Mouse (Mus musculus): ENCODE results near the gene Cfap43. TPM values are rescaled to one million over a fixed set of nuclear protein-coding genes. Genes with fewer than 3 reads are reported as not detected.

Cfap43 gene
- polyA plus RNA-seq, 1 experiment from 2014 or later, result 3.6 TPM

DNA sequence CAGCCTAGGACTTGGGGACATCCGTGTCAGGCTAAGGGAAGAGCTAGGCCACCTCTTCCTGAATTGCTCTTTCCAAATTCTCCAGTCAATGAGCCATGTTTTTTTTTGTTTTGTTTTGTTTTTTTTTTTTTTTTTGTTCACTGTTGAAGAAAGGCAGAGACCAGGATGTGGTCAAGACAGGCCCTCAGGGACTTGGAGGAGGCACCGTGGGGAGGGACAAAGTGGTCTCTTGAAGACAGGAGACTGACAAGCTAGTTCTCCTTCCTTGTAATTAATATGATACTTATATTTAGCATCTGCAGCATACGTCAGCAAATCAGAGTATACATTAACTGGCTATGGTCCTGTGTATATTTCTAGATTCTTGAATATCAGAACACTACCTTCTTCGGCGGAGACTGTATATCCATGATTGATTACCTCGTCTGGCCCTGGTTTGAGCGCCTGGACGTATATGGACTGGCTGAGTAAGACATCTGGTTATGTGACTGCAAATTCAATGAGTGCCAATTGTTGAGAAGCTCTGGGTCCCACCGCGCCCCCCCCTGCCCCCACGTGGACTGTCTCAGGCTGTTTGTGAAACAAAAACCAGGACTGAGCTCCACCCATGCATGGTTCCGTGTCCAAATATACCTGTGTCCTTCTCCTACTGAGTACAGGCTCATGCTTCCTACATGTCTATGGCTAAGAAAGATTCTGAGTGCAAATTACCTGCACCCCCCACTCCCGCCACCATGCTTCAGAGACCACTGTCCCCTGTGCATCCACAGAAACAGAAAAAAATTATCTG, 34.6 kb downstream of the Cfap43 start:
- Histone ChIP-seq H3K36me3 (no peaks in the 10 kb centered on the region), H3K4me2 (replicated peaks) (no peak overlapping the region), H3K27me3 (no peaks in the 10 kb centered on the region; the same call in 1 of the 2 replicates), H3K27ac (replicated peaks) (no peak overlapping the region), H3K4me3 (replicated peaks) (no peak overlapping the region), H3K4me1 (0 out of 2 replicates have a peak, but pooled peaks cover 6% of the 10 kb centered on the region), H3K9ac (no peak overlapping the region), H3K9me3 (replicated peaks) (no peaks in the 10 kb centered on the region)
- ATAC-seq (ENCODE audit: insufficient number of reproducible peaks, low FRiP score, low TSS enrichment, low read depth), result no peak
- 65% methylated on average over 13 of the region's 13 CpGs for WGBS

DNA sequence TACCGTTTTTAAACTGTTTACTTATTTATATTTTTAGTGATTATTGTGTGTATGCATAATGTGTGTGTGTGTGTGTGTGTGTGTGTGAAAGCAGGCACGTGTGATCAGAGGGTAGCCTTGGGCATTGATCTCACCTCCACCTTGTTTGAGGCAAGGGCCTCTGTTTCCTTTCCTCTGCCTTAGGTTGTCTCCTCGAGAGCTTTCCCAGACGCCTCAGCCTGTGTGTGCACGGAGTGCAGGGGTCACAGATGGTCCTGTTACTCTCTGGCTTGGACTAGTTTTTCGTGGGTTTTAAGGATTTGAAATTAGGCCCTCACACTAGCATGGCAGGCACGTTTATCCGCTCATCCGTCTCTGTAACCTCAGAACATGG, 36.2 kb downstream of the Cfap43 start:
- Histone ChIP-seq H3K9ac (no peak overlapping the region), H3K4me2 (replicated peaks) (no peak overlapping the region), H3K4me3 (replicated peaks) (no peak overlapping the region), H3K27ac (replicated peaks) (no peak overlapping the region), H3K27me3 (no peaks in the 10 kb centered on the region; the same call in 1 of the 2 replicates), H3K36me3 (no peaks in the 10 kb centered on the region), H3K9me3 (replicated peaks) (no peaks in the 10 kb centered on the region), H3K4me1 (0 out of 2 replicates have a peak, but pooled peaks cover 6% of the 10 kb centered on the region)
- ATAC-seq (ENCODE audit: insufficient number of reproducible peaks, low FRiP score, low TSS enrichment, low read depth), result 0 out of 2 replicates have a peak, but pooled peaks have one; percentile 21
- 42% methylated on average over 9 of the region's 9 CpGs for WGBS

DNA sequence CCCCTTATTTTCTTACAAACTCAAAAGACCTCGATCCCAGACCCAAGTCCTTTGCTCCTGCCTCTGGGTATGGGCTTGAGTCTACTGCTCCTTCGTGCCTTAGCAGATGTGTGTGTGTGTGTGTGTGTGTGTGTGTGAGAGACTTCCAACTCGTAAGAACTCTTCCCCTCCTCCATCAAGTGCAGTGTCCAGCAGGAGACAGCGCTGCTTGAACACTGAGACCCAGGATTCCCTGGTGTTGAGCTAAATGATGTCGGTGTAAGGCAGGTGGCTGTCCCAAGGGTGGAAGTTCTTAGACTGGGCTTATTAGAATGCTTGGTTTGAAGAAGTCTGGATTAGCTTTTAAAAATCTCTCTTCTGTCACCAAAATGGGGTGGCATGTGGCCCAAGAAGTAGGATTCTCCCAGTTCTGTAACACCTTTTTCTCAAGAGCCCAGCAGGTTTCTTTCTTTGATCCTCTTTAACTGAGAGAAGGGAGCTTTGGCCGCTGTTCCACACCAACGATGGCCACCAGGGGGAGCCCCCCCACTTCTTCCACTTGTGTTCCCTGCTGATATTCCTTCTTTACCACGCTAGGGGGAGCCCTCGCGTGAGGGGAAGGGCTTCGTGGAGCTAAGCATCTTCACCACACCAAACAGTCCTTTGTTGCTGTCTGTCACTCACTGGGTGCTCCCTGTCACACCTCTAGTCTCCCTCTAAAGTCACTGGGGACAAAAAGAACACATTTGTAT, 36.8 kb downstream of the Cfap43 start:
- Histone ChIP-seq H3K27me3 (no peaks in the 10 kb centered on the region; the same call in 1 of the 2 replicates), H3K9me3 (replicated peaks) (no peaks in the 10 kb centered on the region), H3K9ac (no peak overlapping the region), H3K27ac (replicated peaks) (no peak overlapping the region), H3K4me3 (replicated peaks) (no peak overlapping the region), H3K4me2 (replicated peaks) (no peak overlapping the region), H3K4me1 (0 out of 2 replicates have a peak, but pooled peaks cover 6% of the 10 kb centered on the region), H3K36me3 (no peaks in the 10 kb centered on the region)
- WGBS, result 27% methylated on average over 11 of the region's 11 CpGs
- ATAC-seq (ENCODE audit: insufficient number of reproducible peaks, low FRiP score, low TSS enrichment, low read depth), result 0 out of 2 replicates have a peak, but pooled peaks have one; percentile 44

DNA sequence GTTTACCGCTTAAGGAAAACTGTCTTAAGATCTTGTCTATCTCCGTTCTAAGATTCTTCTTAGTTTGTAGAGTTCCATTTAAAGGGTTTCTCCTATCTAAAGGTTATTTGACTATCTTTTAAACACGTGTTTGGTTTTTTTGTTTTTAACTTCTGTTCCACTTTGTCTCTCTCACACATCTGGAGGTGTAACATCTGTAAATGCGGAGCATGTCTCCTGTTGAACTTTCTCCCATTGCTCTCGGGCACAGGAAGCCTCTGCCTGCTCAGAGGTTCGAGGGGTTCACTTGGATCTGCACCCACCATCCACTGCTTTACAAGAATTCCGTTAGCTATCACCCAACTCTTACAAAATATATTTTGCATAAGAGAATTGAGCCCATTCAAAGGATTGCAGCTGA, 37.5 kb downstream of the Cfap43 start:
- no peak for ATAC-seq (ENCODE audit: insufficient number of reproducible peaks, low FRiP score, low TSS enrichment, low read depth)
- Histone ChIP-seq H3K9ac (no peak overlapping the region), H3K4me2 (replicated peaks) (no peak overlapping the region), H3K36me3 (no peaks in the 10 kb centered on the region), H3K27me3 (no peaks in the 10 kb centered on the region), H3K4me3 (replicated peaks) (no peak overlapping the region), H3K9me3 (replicated peaks) (no peaks in the 10 kb centered on the region), H3K27ac (replicated peaks) (no peak overlapping the region), H3K4me1 (0 out of 2 replicates have a peak, but pooled peaks cover 6% of the 10 kb centered on the region)
- 75% methylated on average over 7 of the region's 7 CpGs for WGBS

DNA sequence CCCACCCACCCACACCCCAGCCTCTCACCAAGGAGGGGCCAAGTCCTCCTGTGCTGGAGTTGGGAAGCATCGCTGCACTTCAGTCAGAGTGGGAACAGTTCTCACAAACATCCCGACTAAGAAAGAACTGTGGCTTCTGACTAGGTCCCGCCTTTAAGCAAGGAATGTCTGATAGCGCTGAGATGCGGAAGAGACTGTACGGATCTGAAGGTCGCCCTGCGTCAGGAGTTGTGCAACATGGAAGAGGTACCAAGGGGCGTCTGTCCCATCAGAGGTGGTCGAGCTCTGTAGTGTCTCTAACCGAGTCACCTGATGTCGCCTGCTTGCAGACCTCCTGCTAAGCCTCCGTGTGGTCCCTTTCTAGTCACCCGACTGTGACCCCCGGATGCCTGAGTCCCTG, 42.8 kb downstream of the Cfap43 start:
- Histone ChIP-seq H3K27ac (replicated peaks) (no peak overlapping the region), H3K9me3 (replicated peaks) (no peaks in the 10 kb centered on the region), H3K36me3 (no peaks in the 10 kb centered on the region), H3K27me3 (no peaks in the 10 kb centered on the region), H3K4me1 (0 out of 2 replicates have a peak, but pooled peaks cover 4% of the 10 kb centered on the region), H3K4me3 (replicated peaks) (no peak overlapping the region), H3K9ac (no peak overlapping the region), H3K4me2 (replicated peaks) (no peak overlapping the region)
- WGBS, result 71% methylated on average over 15 of the region's 15 CpGs
- no peak for ATAC-seq (ENCODE audit: insufficient number of reproducible peaks, low FRiP score, low TSS enrichment, low read depth)

DNA sequence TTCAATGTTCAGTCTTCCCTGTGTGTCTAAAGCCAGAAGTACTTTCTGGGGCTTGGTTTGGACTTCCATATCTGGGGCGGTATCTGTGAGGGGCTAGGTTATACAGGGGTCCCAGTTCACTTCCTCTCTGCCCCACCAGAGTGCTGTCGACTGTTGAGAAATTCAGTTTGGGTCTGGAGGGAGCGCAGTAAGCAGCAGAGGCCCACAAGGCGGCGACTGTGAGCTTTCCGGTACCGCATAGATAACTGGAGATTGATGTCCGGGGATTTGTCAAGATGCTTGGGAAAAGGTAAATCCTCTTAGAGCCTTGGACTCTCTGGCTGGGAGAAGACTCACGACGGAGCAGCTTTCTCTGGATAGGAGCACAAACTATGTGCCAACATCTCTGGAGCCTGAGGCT, 47.6 kb downstream of the Cfap43 start:
- Histone ChIP-seq H3K27ac (replicated peaks) (no peak overlapping the region), H3K27me3 (no peaks in the 10 kb centered on the region), H3K9ac (no peak overlapping the region), H3K36me3 (no peaks in the 10 kb centered on the region), H3K4me3 (replicated peaks) (no peak overlapping the region), H3K4me2 (replicated peaks) (no peak overlapping the region), H3K9me3 (replicated peaks) (no peaks in the 10 kb centered on the region), H3K4me1 (0 out of 2 replicates have a peak, but pooled peaks cover 4% of the 10 kb centered on the region)
- WGBS, result 28% methylated on average over 10 of the region's 10 CpGs
- no peak for ATAC-seq (ENCODE audit: insufficient number of reproducible peaks, low FRiP score, low TSS enrichment, low read depth)

DNA sequence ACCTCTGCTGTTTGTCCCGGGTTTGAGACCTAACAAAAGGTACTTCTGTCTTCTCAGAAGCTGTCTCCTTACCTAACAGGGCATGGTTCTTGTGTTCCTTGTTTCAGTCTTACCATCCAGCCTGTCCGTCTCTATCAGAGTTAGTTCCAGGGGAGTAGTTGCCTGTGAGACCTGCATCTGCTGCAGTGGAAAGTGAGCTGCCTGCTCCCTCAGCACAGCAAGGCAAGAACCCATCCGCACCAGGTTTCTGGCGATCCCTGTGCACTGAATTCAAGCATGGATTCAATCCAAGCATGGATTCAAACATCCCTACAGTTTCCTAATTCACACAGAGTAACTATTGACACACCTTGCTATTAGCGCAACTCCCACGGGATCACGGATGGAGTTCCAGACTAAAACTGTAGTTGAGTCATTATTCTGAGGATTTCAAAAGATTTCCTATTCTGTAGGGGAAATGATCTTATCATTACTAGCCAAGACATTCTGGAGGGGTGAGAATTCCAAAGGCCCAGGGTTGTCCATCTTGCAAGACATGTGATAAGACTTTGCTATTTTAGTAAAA, 48.9 kb downstream of the Cfap43 start:
- Histone ChIP-seq H3K27ac (replicated peaks) (no peak overlapping the region), H3K9me3 (replicated peaks) (no peaks in the 10 kb centered on the region), H3K36me3 (no peaks in the 10 kb centered on the region), H3K27me3 (no peaks in the 10 kb centered on the region), H3K4me3 (replicated peaks) (no peak overlapping the region), H3K4me1 (peaks cover 8% of the 10 kb centered on the region; the same call in 1 of the 2 replicates), H3K4me2 (replicated peaks) (no peak overlapping the region), H3K9ac (no peak overlapping the region)
- ATAC-seq (ENCODE audit: insufficient number of reproducible peaks, low FRiP score, low TSS enrichment, low read depth), result no peak
- WGBS, result 63% methylated on average over 7 of the region's 7 CpGs

DNA sequence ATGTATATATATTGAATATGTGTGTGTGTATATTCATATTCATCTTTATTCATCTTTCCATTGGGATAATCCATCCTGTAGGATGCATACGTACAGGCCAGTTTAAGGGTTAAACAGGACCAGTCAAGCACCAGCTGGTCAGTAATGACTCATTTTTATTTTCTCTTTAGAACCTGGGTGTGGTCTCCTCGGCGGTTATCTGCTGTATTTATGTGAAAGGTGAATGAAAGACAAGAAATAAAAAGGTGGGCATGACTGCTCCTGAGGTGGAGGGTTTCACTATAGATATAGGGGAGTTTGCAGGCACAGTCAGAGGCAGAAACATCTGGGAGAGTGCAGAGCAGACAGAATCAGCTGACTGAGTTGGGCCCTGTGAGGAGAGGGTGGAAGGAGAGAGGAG, 49.6 kb downstream of the Cfap43 start:
- WGBS, result 52% methylated on average over 3 of the region's 3 CpGs
- no peaks in the 10 kb centered on the region for H3K27me3 ChIP-seq

DNA sequence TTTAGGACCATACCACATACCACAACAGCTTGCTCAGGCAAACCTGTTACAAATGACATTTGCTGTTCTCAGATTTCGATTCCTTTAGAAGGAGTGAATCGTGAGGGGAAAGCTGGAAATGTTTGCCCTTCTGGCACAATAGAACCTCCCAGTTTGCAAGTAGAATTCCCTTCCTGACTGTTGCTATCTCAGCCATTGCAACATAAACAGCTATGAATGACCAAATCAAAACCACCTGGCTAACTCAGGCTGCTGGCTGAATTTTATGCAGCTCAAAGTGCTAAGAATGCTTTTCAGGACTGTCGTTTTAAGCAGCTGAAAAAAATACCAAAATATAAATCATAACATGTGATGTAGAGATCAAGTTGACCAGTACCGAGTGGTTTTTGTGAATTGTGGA, 50.1 kb downstream of the Cfap43 start:
- Histone ChIP-seq H3K4me2 (replicated peaks) (no peak overlapping the region), H3K36me3 (0 out of 2 replicates have a peak, but pooled peaks cover 3% of the 10 kb centered on the region), H3K27ac (replicated peaks) (no peak overlapping the region), H3K9me3 (replicated peaks) (no peaks in the 10 kb centered on the region), H3K27me3 (no peaks in the 10 kb centered on the region), H3K4me1 (peaks cover 8% of the 10 kb centered on the region; the same call in 1 of the 2 replicates), H3K9ac (no peak overlapping the region), H3K4me3 (replicated peaks) (no peak overlapping the region)
- WGBS, result 23% methylated on average over 4 of the region's 4 CpGs
- ATAC-seq (ENCODE audit: insufficient number of reproducible peaks, low FRiP score, low TSS enrichment, low read depth), result no peak

More for the DNA sequence above, 49.6 kb downstream of the Cfap43 start:
- Histone ChIP-seq H3K4me2 (replicated peaks) (no peak overlapping the region), H3K36me3 (no peaks in the 10 kb centered on the region), H3K4me1 (peaks cover 8% of the 10 kb centered on the region; the same call in 1 of the 2 replicates), H3K9ac (no peak overlapping the region), H3K9me3 (replicated peaks) (no peaks in the 10 kb centered on the region), H3K27ac (replicated peaks) (no peak overlapping the region), H3K4me3 (replicated peaks) (no peak overlapping the region)
- ATAC-seq (ENCODE audit: insufficient number of reproducible peaks, low FRiP score, low TSS enrichment, low read depth), result no peak

DNA sequence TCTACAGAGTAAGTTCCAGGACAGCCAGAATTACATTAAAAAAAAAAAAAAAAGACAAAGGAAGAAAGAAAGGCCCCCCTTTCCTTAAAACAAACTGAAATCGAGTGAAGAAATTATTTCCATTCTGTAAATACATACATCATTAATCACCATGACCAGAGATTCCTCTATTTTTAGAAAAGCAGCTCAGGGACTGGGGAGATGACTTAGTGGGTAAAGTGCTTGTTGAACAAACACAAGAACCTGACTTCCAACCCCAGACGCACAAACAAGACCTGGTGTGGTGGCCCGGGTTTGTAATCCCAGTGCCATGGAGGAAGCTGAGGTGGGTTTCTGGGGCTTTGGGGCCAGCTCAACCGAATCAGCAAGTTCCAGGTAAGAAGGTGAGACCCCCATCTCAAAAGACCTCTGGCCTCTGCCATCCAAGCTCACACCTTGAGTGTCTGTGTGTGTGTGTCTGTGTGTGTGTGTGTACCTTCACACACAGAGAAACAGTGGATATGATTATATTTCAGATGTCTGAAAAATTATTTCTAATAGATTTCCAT, 51.4 kb downstream of the Cfap43 start:
- ATAC-seq (ENCODE audit: insufficient number of reproducible peaks, low FRiP score, low TSS enrichment, low read depth), result no peak
- whole genome bisulfite sequencing, result 72% methylated on average over 4 of the region's 4 CpGs
- H3K4me3 ChIP-seq (replicated peaks), result no peak overlapping the region
- no peaks in the 10 kb centered on the region for H3K27me3 ChIP-seq
- H3K9ac ChIP-seq, result no peak overlapping the region
- peaks cover 12% of the 10 kb centered on the region for H3K36me3 ChIP-seq
- no peak overlapping the region for H3K27ac ChIP-seq (replicated peaks)
- peaks cover 8% of the 10 kb centered on the region; the same call in 1 of the 2 replicates for H3K4me1 ChIP-seq
- H3K9me3 ChIP-seq (replicated peaks), result no peaks in the 10 kb centered on the region
- no peak overlapping the region for H3K4me2 ChIP-seq (replicated peaks)
